Mouse (Mus musculus): ENCODE measurements around the gene Poldip2.

DNA sequence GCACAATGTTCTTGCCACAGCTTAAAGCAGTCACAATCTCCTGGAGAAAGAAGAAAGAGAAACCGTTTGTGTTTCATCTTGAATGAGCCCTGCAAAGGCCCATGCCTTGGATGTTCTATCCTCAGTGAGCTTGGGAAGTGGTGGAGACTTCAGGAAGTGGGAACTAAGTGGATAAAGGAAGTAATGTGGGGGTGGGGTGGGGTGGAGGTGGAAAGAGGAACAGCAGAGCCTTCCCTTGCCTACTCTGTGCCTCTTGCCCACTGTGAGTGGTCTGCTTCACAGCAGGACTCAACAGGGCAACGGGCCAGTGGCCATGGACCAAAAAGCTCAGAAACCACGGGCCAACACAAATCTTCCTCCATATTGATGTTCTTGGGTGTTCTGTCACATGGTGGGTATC lies 36.7 kb upstream of the Poldip2 start:
- TF ChIP-seq CTCF (IDR thresholded peaks at IDR 0.05; ENCODE audit: borderline replicate concordance, control insufficient read depth, extremely low read depth, insufficient read depth, low read length, poor library complexity) (no peak), POLR2A (IDR thresholded peaks at IDR 0.05; ENCODE audit: control insufficient read depth, extremely low read depth, insufficient read depth, low read length, poor library complexity) (no peak)

All from thymus, adult 2 months (tissue).